Mouse (Mus musculus): ENCODE measurements around the gene Atp8b4.

GRCm38 (mm10) chr2:126412759-126413158, 87.7 kb downstream of the Atp8b4 start:
- no peak for TF ChIP-seq POLR2A (IDR thresholded peaks at IDR 0.05; ENCODE audit: insufficient read depth, low read depth, low read length)
- TF ChIP-seq CTCF (IDR thresholded peaks at IDR 0.05) = no peak
